Mouse (Mus musculus) lung, postnatal 14 days (tissue): ENCODE results near the gene Iqcn.

Source experiments
- DNase-seq: peaks from one replicate; pipeline ENCODE4 v3.0.0; 2021

Gene Iqcn

DNA sequence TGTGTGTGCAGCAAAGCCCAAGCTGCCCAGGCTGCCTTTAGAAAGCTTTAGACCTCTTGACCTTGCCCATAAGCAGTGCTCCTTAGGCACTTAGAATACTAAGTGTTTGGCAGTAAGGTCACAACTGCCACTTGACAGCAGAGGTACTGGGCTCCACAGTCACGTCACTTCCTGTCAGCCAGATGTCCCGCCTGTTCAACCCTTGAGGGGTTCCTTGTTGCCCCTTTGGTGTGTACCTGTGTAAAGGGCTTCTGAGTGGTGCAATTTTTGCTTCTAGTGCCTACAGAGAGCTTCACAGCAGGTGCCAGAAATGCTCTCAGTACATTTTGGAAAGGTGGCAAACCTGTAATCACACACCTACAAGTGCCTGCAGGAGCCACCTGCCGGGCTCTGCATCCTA lies 35.0 kb downstream of the Iqcn start:
- peak; percentile 54 for DNase-seq

DNA sequence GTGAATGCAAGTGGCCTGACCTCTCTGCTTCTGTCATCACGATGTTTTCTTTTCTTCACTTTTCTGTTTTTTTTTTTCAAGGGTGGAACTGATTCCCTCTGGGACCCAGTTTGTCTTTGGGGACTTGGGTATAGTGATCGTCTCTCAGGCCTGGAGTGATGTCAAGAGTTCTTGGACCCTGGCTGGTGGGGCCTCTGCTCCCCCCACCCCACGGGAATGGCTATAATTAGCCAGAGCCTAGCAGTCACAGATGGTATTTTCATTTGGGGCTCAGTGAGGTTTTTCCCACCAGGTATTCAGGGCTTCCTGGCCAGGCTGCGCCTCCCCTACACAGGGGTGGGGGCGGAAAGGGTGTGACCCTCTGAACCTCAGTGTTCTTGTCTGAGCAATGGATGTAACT lies 38.4 kb downstream of the Iqcn start:
- no peak for DNase-seq

DNA sequence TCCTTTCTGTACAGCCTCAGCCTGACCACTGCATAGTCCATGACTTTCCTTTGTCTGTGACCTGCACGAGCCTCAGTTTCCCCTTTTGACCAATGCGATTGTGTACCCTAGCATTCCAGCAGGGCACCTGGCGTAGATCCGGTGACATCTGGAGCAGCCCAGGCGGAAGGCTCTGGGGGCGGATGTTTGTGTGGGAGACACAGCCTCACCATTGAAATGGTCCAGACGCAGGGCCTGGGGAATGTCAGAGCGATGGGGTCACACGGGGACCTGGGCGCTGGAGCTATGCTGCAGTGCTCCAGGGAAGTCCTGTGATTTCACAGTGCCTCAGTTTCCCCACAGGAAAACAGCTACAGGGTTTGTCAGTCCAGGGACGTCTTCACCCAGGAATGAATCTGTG lies 38.9 kb downstream of the Iqcn start:
- no peak for DNase-seq

DNA sequence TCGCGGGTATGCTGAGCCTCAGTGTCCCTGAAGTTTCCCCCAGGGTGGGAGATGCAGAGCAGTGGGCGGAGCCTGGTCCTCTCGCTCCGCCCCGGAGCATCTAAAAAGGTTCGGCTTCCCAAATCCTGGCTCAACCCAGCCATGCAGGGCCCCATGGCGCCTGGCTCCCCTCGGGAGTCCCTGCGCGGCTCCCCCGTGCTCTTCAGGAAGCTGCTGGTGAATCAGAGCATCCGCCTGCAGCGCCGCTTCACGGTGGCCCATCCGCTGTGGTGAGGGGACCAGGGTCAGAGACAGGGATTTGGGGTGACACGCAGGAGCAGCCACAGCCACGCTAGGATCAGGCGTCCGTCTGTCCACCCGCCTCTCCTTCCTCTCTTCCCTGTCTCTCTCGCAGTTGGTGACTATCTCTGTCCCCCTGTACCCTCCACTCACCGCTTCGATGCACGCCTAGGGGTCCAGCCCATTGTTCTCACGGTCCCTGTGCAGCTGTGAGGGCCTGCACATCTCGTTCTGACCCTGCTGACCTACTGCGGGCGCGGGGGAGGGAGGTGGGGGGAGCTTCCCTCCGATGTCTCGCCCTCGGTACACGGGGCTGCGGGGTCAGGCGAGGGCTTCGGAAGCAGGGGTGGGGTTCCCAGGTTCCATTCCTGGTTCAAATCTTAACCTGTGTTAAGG lies 39.9 kb downstream of the Iqcn start:
- DNase-seq = no peak

DNA sequence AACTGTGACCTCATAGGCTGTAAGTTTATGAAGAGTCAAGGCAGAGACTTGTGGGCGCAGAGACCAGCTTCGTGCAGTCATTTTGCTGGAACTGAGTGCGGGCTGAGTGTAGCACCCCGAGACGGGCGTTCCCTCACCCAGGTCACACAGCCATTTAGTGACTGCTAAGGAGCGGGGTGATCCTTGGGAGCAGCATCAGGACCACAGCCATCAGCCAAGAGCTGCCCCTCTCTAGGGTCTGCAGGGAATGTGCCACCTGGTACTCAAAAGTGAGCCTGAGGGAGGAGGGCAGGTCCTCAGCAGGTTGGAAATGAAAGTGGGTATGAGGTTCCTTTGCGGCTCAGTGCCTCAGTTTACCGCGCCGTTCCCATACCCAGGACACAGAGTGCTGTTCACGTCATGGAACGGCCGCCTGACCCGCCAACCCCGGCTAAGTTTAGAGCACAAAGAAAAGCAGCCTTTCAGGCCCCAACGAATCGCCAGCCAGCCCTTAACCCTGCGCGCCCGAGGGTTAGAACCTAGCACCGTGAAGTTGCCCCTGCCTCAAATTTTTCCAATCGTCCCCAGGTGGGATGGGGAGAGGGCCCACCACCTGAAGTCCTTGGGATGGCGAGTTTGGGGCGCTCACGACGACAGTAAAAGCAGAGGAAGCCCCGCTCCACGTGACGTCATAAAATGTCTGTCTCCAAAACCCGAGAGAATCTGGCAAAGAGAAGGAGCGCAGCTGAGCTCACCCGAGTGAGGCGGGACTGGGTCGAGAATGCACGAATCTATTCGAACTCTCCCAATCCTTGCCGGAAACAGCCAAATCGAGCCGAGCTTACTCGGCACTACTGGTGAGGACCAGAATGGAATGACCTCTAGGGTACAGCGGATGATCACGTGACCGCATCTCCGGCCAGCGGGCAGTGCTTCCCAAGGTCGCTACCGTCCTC lies 40.7 kb downstream of the Iqcn start:
- DNase-seq = peak; percentile 54

DNA sequence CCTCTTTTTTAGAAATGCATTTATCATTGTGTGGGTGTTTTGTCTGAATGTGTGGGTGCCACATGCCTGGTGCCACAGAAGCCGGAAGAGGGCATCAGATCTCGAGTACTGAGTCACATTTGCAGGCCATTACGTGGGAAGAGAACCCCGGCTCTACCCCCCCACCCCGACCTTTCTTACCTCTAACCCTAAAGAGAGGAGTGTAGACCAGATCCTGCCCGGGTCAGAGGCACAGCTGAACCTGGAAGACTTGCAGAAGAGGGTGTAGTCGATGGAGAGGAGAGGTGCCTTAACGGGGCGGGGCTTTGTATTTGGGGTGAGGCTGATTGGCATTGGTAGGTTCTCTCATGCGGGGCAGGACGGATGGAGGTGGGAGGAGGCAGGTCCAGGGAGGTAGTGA lies 41.5 kb downstream of the Iqcn start:
- DNase-seq = no peak

DNA sequence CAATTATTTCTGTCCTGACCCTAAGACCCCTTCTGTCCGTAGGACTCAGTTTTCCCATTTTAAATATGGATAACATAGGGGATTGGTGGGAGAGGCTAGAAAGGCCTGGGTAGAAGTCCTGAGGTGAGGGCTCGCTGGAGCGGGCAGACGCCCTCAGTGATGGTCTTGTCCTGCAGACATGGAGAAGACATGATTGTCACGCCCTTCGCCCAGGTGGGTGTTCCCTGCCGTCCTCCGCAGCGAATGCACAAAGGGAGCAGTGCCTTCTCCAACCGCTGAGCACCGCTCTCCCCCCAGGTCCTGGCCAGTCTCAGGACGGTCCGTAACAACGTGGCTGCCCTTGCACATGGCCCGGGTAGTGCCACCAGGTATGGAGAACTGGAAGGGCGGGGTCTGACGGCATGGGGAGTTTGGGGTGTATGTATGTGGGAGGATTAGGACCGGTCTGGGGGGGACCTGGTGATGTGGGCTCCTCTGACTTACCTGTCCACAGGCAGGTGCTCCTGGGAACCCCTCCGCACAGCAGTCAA lies 42.5 kb downstream of the Iqcn start:
- no peak for DNase-seq

DNA sequence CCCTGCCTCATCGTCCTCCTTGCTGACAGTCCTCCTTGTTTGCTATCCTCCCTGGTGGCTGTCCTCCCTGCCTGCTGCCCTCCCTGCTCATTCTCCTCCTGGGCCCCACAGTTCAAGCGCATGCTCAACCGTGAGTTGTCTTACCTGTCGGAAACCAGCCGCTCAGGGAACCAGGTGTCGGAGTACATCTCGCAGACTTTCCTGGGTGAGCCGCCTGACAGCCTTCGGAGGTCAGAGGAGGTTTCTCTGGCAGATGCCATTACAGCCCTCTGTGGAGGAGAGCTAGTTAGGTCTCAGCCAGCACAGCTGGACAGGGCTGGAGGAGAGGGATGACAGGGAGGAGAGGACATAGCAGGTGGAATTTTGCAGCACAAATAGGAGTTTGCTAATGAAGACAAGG lies 43.4 kb downstream of the Iqcn start:
- DNase-seq = no peak

DNA sequence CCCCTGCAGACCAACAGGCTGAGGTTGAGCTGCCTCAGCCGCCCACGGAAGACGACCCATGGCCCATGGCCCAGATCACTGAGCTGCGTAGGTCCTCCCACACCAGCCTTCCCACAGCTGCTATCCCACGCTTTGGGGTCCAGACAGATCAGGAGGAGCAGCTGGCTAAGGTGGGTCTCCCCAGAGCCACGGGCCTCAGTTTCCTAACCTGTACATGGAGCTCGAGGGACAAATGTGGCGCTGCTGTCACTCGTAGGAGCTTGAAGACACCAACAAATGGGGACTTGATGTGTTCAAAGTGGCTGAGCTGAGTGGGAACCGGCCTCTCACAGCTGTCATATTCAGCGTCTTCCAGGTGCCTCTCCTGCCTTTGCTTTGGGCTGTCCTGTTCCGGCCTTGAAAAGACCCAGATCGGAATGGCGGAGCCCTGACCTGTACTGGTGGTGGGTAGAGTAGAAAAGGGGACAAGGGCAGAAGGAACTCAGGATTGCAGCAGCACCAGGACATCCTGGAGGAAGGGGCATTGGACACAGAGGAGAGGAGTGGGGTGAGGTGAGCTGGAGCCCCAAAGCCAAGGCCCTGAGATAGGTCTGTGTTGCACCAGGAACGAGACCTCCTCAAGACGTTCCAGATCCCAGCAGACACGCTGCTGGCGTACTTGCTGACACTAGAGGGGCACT lies 44.1 kb downstream of the Iqcn start:
- DNase-seq = no peak

DNA sequence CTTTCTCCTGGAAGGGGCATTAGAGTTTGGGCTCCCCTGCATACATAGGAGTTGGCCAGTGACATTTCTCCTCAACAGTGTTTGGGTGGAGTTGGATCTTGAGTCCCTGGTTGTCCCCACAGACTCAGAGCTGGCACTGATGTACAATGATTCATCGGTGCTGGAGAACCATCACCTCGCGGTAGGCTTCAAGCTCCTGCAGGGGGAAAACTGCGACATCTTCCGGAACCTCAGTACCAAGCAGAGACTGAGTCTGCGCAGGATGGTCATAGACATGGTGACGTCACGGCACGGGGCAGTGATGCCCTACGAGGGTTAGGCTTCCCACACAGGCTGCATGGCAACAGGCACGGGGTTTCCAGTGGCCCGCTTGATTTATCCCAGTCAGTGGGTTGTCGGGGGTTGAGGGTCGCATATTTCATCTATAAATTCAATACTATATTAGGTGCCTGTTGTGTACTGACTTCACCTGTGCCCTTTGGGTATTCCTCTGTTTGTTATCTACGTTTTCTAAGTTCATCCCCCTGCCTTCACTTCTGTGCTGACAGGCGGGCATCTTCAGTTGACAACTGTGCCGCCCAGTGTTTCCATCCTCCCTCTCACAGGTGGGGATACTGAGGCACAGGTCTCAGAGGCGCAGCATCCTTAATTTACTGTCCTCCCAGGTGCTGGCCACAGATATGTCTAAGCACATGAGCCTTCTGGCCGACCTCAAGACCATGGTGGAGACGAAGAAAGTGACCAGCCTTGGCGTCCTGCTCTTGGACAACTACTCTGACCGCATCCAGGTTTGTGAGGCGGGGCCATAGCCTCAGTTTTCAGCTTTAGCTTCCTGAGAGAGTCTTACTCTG lies 45.2 kb downstream of the Iqcn start:
- no peak for DNase-seq

DNA sequence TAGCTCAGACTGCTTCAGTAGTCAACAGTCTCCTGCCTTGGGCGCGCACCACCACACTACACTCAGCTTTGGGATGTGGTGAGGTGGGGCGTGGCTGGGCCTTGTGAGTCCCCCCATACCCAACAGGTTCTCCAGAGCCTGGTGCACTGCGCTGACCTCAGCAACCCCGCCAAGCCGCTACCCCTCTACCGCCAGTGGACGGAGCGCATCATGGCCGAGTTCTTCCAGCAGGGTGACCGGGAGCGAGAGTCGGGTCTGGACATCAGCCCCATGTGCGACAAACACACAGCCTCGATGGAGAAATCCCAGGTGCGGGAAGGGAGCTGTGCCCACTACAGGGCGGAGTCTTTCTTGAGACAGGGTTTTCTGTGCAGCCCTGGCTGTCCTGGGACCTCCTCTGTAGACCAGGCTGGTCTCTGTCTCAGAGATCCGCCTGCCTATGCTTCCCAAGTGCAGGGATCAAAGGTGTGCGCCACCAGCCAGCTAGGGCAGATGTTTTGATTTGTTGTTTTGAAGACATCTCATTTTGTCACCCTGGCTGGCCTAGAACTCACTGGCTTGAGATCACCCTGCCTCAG lies 45.9 kb downstream of the Iqcn start:
- no peak for DNase-seq

DNA sequence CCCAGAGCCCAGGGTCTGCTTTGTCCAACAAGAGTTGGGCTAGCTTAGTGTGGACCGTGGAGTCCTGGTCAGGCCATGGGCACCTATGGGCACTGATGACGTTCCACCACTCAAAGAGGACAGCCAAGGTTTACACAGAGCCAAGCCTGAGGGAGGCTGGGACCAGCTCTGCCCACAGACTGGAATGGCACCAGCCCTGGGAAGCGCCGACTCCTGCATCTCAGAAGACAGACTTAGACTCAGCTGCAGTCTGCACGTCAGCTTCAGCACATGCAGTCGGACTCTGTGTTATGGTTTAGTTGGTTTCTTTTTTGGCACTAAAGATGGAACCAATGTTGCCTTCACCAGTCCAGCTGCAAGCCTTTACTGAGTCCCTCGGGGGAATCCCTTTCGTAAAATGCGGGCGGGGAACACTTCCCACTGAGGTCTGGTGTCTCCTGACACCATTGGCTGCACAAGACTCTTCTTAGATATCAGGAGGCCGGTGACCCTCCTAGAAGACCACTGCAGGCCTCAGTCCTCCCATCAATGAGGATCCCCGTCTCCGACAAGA lies 46.9 kb downstream of the Iqcn start:
- no peak for DNase-seq

DNA sequence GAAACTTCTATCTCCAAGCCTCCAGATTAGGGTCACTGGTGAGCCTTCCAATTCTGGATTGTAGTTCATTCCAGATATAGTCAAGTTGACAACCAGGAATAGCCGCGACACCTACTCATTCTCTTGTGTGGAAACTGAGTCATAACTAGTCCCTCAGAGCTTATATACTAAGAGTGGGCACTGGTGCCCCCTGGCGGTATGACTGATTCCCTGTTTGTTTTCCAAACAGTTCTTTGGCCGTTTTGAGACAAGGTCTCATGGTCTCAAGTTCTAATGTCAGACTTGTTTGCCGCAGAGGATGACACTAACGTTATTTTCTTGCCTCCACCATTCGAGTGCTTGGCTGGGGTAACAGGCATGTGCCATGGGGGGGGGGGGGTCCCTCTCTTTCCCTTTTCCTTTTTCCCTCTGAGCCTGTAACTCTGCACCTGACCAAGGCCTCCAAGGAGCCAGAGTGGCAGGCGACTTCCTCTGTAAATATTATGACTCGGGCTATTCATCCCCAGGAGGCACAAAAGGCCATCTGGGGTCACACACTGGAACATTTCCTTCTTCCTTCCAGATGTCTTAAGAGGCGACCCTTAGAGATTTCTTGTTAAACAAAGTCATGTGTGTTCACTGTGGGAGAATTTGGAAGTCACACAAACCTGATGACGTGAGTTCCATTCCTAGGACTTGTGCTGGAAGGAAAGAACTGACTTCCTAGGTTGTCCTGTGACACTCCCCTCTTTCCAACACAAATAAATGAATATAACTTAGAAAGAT lies 48.9 kb downstream of the Iqcn start:
- peak; percentile 88 for DNase-seq

DNA sequence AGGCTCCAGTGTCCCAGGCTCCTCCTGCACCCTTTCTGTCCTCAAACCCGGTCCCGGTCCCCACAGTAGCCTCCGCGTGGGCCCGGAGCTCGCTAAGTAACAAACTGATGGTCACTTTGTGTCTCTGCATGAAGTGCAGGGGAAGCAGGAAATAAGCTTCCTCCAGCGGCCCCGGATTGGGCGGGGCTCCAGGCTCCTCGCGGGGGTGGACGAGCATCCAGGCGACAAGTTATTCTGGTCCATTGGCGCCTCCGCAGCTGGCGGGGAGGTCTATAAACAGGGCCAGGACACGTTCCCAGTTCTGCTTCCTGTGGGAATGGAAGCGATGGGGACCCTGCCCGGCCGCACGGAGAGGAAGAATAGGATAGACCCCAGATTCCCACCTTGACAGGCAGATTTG lies 49.9 kb downstream of the Iqcn start:
- DNase-seq = peak; percentile 92

DNA sequence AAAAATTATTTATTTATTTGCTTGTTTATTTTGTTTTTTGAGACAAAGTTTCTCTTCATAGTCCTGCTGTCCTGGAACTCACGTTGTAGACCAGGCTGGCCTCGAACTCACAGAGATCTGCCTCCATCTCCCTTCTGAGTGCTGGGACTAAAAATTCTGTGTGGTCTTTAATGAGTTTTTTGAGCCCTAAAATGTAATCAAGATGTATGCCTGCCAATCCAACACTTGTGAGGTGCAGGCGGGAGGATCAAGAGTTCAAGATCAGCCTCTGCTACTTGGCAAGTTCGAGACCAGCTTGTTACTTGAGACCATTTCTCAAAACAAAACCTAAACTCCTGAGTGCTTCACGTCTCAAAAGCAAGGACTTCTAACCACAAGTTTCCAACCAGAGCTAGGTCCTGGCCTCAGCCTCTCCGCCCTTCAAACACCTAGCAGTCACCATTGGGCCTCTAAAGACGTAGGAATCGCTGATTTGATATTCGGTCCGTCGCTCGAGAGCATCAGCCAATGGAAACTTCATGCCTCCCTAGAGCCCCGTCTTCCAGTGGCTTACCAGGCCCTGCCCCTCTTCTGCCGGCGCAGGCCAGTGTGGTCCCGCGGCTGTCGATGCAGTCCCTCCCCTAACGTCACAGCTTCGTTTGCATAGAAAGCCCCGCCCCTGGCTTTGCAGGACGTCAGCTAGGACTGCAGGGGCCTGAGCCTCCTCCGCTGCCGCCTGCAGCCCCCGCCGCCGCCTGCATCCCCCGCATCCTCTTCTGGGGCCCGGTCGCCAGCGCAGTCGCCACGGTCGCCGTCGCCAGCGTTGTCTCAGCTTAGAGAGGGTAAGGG lies 51.0 kb downstream of the Iqcn start, which contains the start of gene Rab3a:
TSS of gene Rab3a (plus strand) at position 637 of the 828 bp plus-strand sequence.
- DNase-seq = peak; percentile 96

DNA sequence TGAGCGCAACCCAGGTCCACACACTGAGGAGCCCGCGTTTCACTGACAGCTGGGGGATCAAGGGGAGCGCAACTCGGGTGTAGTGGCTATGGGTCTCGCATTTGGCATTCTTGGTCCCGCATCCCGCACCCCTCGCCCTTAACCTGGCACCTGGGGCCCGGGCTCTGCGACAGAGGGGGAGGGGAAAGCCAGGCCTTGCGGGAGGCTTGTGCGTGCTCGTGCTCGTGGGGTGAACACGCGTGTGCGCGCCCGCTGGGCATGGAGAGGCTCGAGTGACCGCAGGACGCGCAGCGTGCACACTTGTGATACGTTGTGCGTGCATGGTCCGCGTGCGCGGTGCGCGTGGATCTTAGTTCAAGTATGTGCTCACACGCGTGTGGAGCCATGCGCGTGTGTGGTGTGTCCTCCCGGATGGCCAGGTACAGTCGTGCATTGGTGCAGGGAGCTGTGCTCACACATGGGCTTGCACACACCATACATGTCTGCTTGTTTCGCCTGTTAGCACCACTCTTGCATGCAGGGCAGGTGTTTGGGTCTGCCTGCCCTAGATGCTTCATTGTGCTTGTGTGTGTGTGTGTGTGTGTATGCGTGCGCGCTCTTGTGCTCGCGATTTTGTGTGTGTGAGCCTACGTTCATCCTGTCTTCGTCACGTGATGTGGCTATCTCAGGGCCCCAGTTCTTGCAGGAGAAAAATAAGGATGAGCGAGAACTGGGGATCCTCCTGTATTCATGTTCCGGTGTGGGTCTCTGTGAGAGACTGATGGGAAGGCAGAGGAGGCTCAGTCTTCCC lies 51.8 kb downstream of the Iqcn start:
- no peak for DNase-seq

DNA sequence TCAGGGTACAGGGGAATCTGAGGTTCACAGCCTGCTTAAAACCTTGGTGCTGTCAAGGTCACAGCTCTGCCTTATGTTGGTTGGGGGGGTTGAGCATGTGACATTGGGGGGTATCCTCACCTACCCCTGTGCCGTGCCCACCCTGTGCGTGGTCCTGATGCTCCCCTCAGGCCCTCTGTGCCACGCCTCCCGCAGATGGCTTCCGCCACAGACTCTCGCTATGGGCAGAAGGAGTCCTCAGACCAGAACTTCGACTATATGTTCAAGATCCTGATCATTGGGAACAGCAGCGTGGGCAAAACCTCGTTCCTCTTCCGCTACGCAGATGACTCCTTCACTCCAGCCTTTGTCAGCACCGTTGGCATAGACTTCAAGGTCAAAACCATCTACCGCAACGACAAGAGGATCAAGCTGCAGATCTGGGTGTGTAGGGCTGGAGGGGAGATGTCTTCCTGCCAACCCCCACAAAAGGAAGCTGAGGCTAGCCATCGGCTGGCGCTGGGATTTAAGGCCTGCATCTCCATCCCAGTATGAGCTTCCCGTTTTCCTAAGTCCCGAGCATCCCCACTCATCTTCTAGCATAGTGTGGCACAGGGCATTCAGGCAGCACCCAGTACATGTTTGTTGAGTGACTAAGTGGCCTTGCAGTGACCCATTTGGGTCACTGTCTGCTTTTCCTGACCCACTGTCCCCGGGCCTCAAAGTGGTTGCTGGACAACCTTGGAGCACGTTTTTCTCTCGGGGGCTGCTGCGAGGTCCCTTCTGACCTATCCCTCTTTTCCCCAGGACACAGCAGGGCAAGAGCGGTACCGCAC lies 52.6 kb downstream of the Iqcn start:
- no peak for DNase-seq

DNA sequence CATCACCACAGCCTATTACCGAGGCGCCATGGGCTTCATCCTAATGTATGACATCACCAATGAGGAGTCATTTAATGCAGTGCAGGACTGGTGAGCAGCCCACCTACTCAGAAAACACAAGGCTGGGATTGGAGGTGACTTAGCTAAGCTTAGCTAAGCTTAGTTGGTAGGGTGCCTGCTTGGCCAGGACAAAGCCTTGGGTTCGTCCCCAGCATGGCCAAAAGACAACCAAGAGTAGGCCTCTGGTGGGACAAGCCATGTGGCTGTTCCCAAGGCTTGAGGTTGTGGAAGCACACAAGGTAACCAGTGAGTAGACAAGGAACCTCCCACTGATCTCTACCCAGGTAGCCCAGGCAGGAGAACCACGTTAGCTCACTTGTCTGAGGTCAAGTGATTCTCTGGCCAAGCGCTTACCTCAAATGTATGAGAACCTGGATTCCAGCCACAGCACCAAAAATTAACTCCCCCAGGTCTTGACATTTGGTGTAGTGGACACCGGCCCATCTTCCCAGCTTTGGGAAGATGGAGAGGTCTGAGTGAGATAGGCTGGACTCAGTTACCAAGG lies 53.3 kb downstream of the Iqcn start:
- DNase-seq = no peak
